Mouse (Mus musculus) thymus, adult 2 months (tissue): ENCODE measurements at regions not wholly inside any gene's neighbourhood (a gene's known extent, or its start where the extent isn't known, plus 50 kb on each side); places are given as distances from the start of the nearest gene placed in this dataset.

ENCODE experiments used
- CTCF ChIP-seq: fragments of 200-500 bp; IDR thresholded peaks from 2 replicates; pipeline ENCODE4 v1.5.1; 2012; ENCODE audit warnings: mild to moderate bottlenecking, control low read depth, low read length, moderate library complexity, borderline replicate concordance; ENCODE audit not compliant: control insufficient read depth, poor library complexity, insufficient read depth; ENCODE audit errors: extremely low read depth
- POLR2A ChIP-seq: fragments of 200-500 bp; IDR thresholded peaks from 2 replicates; pipeline ENCODE4 v1.6.1; 2012; ENCODE audit warnings: mild to moderate bottlenecking, low read length, control low read depth, moderate library complexity; ENCODE audit not compliant: control insufficient read depth, poor library complexity, insufficient read depth; ENCODE audit errors: extremely low read depth

- no peak for TF ChIP-seq CTCF
- TF ChIP-seq POLR2A, result no peak
Measured at GRCm38 (mm10) chr11:111212702-111213328, 146.9 kb downstream of the Kcnj2 start.
